Mouse (Mus musculus): ENCODE data around the gene Tspan1.

The Tspan1 gene

GRCm38 (mm10) chr4:116123602-116124519 lies 43.5 kb downstream of the Tspan1 start, which contains the start of the genes Rad54l and Pomgnt1:
Gene Rad54l (minus strand): TSS chr4:116123690.
Gene Pomgnt1 (plus strand): TSS chr4:116123840.
- peak; percentile 63 to 73 for DNase-seq

- DNase-seq, result no peak
Measured at GRCm38 (mm10) chr4:116122762-116123161, 44.6 kb downstream of the Tspan1 start.
